Mouse (Mus musculus) small intestine, adult 2 months (tissue): ENCODE results near the gene Mrpl58.

Experiments
- CTCF ChIP-seq: fragments of 200-500 bp; IDR thresholded peaks from 2 replicates; pipeline ENCODE4 v1.5.1; 2012; ENCODE audit warnings: low read depth, mild to moderate bottlenecking, control low read depth, inconsistent platforms, low read length, moderate library complexity, mixed read lengths; ENCODE audit not compliant: insufficient replicate concordance, insufficient read length; ENCODE audit errors: extremely low read depth
- POLR2A ChIP-seq: fragments of 200-500 bp; IDR thresholded peaks from 2 replicates; pipeline ENCODE4 v1.6.1; 2012; ENCODE audit warnings: low read depth, mild to moderate bottlenecking, control low read depth, inconsistent platforms, low read length, moderate library complexity

- no peak for TF ChIP-seq CTCF
- no peak for TF ChIP-seq POLR2A
These were observed 29.3 kb downstream of the Mrpl58 start for GRCm38 (mm10) chr11:115432814-115433213.
